Mouse (Mus musculus) liver, postnatal 0 days (tissue): ENCODE results near the gene Pde4c.

ENCODE experiments used
- CTCF ChIP-seq: sonication (generic); IDR thresholded peaks from 2 replicates; pipeline ENCODE4 v1.5.1; 2016; ENCODE audit warnings: antibody characterized with exemption, low read depth
- EP300 ChIP-seq: IDR thresholded peaks from 2 replicates; pipeline ENCODE4 v1.6.1; 2016; ENCODE audit warnings: antibody characterized with exemption, low read depth, mild to moderate bottlenecking

GRCm38 (mm10) chr8:70721601-70722000 is 1.9 kb upstream of the Pde4c start:
- TF ChIP-seq CTCF (no peak), EP300 (no peak)
